Mouse (Mus musculus) ES-E14 (cell line): Measurements from ENCODE around the gene Eid2b. TPM values are rescaled to one million over a fixed set of nuclear protein-coding genes. Genes with fewer than 3 reads are reported as not detected.

ENCODE experiments used
- DNase-seq: peaks from one replicate; pipeline ENCODE4 v3.0.0-alpha.2; 2013; ENCODE audit warnings: low read depth, low spot score
- H3K27ac ChIP-seq: 2 replicates; pipeline ENCODE4 v1.5.1; 2012; ENCODE audit warnings: low read depth, mild to moderate bottlenecking, low read length, moderate library complexity, mixed read lengths; ENCODE audit not compliant: poor library complexity, insufficient read depth, severe bottlenecking
- H3K36me3 ChIP-seq: 2 replicates; pipeline ENCODE4 v1.6.1; 2012; ENCODE audit warnings: mild to moderate bottlenecking, low read length, moderate library complexity, mixed read lengths; ENCODE audit not compliant: control insufficient read depth, poor library complexity, insufficient read depth, severe bottlenecking
- H3K4me1 ChIP-seq, 2 experiments: fragments of 150-350 bp in 1 of 2; sonication (generic) in 1 of 2; 2 replicates each; pipeline ENCODE4 v1.6.1; 2012; ENCODE audit warnings: low read length in 2 of 2, mild to moderate bottlenecking in 1 of 2, mixed read lengths in 1 of 2; ENCODE audit not compliant: control insufficient read depth in 2 of 2, insufficient read depth in 2 of 2, poor library complexity in 1 of 2
- H3K4me3 ChIP-seq, 2 experiments: fragments of 150-350 bp in 1 of 2; sonication (generic) in 1 of 2; 2 replicates each; pipeline ENCODE4 v1.5.1; 2012; ENCODE audit warnings: low read length in 2 of 2, low read depth in 1 of 2, mild to moderate bottlenecking in 1 of 2, mixed read lengths in 1 of 2; ENCODE audit not compliant: insufficient read depth in 1 of 2, poor library complexity in 1 of 2, severe bottlenecking in 1 of 2
- H3K9ac ChIP-seq: 2 replicates; pipeline ENCODE4 v1.6.1; 2012; ENCODE audit warnings: low read depth, mild to moderate bottlenecking, low read length, mixed read lengths; ENCODE audit not compliant: poor library complexity, insufficient read depth, severe bottlenecking
- H3K9me3 ChIP-seq: fragments of 150-350 bp; sonication (generic); 2 replicates; pipeline ENCODE4 v1.6.1; 2012; ENCODE audit warnings: low read depth, mild to moderate bottlenecking, low read length; ENCODE audit not compliant: control insufficient read depth, insufficient read depth
- CHD2 ChIP-seq: IDR thresholded peaks from 2 replicates; pipeline ENCODE4 v1.6.1; 2014; ENCODE audit warnings: mild to moderate bottlenecking, low read depth, low read length, inconsistent platforms
- HCFC1 ChIP-seq: IDR thresholded peaks from 2 replicates; pipeline ENCODE4 v1.6.1; 2012; ENCODE audit warnings: low read length, inconsistent platforms, borderline replicate concordance; ENCODE audit not compliant: insufficient read depth
- MAFK ChIP-seq: IDR thresholded peaks from 2 replicates; pipeline ENCODE4 v1.6.1; 2014; ENCODE audit warnings: mild to moderate bottlenecking, low read depth, low read length, inconsistent platforms; ENCODE audit not compliant: insufficient read depth
- ZC3H11A ChIP-seq: IDR thresholded peaks from 2 replicates; pipeline ENCODE4 v1.6.1; 2012; ENCODE audit warnings: low read depth, mild to moderate bottlenecking, inconsistent platforms, low read length, borderline replicate concordance
- ZNF384 ChIP-seq: IDR thresholded peaks from 2 replicates; pipeline ENCODE4 v1.6.1; 2012; ENCODE audit warnings: low read depth, low read length, inconsistent platforms
- in situ Hi-C, 2 experiments: fragments of 600-800 bp; cut with MboI; formaldehyde crosslinking; loops; one replicate each; pipeline ENCODE4 v1.15.1; 2025; ENCODE audit warnings: low sequenced_read_pairs in 2 of 2, inconsistent platforms in 1 of 2; ENCODE audit not compliant: unreplicated experiment in 2 of 2
- total RNA-seq: library from RNA; depleted of rRNA; stranded (reverse); fragments of 300-350 nt; gene quantifications from 2 replicates; pipeline ENCODE4 v1.2.3, GENCODE M21; 2012

The Eid2b gene
- total RNA-seq, 1 experiment = 4.6 TPM

DNA sequence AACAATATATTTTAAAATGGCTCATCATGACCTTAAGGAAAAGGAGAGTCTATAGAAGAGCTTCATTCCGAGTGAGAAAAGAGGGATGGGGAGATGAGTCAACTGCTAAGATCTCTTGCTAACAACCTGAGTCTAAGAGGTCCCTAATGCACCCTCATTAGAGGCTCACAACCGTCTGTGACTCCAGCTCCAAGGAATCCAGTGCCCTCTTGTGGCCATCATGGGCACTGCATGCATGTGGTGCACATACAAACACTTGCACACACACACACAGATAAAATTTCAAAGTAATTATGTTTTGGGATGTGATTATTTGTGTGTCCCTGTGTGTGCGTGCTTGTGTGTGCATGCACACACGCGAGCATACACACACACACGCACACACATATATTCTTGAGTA, 22.1 kb upstream of the Eid2b start:
- Histone ChIP-seq H3K36me3 (no peaks in the 10 kb centered on the region), H3K9ac (no peak overlapping the region), H3K27ac (no peak overlapping the region), H3K9me3 (no peaks in the 10 kb centered on the region), H3K4me3 (no peak overlapping the region), H3K4me1 (0 out of 4 replicates have a peak, but pooled peaks cover 0 to 2% of the 10 kb centered on the region in 2 experiments)
- peak; percentile 75 for TF ChIP-seq ZC3H11A
- TF ChIP-seq ZNF384 = no peak
- no peak for DNase-seq
- in situ Hi-C loops = no loop called here

DNA sequence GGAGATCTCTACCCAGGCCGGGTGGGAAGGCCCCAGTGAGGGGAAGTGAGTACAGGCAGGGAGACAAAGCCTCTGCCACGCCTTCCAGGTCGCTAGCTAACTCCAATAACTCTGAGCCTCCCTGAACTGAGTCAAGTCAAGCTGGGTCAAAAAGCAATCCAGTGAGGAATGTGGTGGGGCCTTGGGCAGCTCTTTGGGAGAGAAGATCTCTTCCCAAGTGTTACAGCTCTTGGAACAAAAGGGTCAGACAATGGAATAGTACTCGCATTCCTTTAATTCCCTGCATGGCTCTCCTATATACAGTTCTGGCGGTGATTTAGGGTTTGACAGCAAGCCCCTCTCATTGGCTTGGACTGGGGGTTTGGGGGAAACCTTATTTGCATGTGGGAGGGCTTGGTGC, 14.7 kb upstream of the Eid2b start:
- H3K4me3 ChIP-seq = no peak overlapping the region
- peaks cover 0 to 4% of the 10 kb centered on the region in 2 experiments; a peak in 1 of 4 replicates for H3K4me1 ChIP-seq
- DNase-seq = no peak
- H3K9me3 ChIP-seq = no peaks in the 10 kb centered on the region
- in situ Hi-C loops = loop anchor here in 1 of 2 experiments (10.0 kb wide), 1 partner anchor 58 kb away; no protein-coding TSS in a partner anchor
- no peak overlapping the region; the same call in 1 of the 2 replicates for H3K27ac ChIP-seq
- TF ChIP-seq HCFC1 (no peak), ZNF384 (no peak), MAFK (no peak), ZC3H11A (no peak), CHD2 (no peak)
- no peak overlapping the region for H3K9ac ChIP-seq
- H3K36me3 ChIP-seq = no peaks in the 10 kb centered on the region

DNA sequence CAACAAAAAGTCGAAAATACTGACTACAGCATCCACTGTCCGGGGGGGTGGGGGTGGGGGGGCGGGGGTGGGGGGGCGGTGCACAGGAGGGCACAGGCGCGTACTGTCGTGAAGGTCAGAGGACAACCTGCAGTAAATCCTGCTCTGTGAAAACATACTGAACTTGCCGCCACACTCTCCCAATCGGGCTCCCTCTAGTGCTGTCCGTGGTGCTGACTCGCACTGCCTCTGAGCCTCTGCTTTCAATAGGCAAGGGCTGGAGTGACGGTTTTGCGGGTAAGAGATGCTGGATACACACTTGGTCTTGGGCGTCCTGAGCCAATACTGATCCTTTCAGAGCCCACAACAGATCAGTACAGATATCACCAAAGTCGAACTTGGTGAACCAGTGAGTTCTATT, 13.8 kb upstream of the Eid2b start:
- Histone ChIP-seq H3K36me3 (no peaks in the 10 kb centered on the region), H3K9ac (no peak overlapping the region), H3K9me3 (no peaks in the 10 kb centered on the region), H3K4me1 (peaks cover 3 to 4% of the 10 kb centered on the region in 2 experiments; a peak in 2 of 4 replicates), H3K4me3 (no peak overlapping the region), H3K27ac (no peak overlapping the region)
- TF ChIP-seq ZC3H11A = no peak
- no peak for TF ChIP-seq HCFC1
- no peak for TF ChIP-seq ZNF384
- in situ Hi-C loops = loop anchor here in 1 of 2 experiments (10.0 kb wide), 1 partner anchor 59 kb away; no protein-coding TSS in a partner anchor
- no peak for DNase-seq

DNA sequence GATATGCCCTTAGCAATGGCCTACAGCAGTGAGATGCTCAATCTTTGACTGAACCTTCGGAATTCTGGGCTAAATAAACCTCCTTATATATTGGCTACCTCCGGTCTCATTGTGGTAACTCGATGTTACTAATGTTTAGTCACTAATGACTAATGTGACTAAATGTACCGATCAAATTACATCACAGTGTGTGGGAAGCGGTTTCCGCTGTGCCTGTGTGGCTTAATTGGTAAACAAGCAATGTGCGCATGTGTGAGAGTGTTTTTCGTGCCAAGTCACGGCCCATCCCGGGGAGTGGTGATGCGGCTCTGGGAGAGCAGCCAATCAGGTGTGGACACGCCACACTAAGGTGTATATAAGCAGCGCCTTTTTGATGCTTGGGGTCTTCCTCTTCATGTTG, 12.1 kb upstream of the Eid2b start:
- Histone ChIP-seq H3K27ac (no peak overlapping the region), H3K9ac (no peak overlapping the region), H3K36me3 (peaks cover 2% of the 10 kb centered on the region; the same call in 1 of the 2 replicates), H3K4me3 (no peak overlapping the region), H3K9me3 (no peaks in the 10 kb centered on the region), H3K4me1 (peaks cover 4 to 7% of the 10 kb centered on the region in 2 experiments; a peak in 3 of 4 replicates)
- TF ChIP-seq HCFC1 = no peak
- in situ Hi-C loops = loop anchor here in 1 of 2 experiments (10.0 kb wide), 1 partner anchor 61 kb away; no protein-coding TSS in a partner anchor
- DNase-seq = no peak
